Mouse (Mus musculus): ENCODE data around the gene Pirt.

Gene Pirt

DNA sequence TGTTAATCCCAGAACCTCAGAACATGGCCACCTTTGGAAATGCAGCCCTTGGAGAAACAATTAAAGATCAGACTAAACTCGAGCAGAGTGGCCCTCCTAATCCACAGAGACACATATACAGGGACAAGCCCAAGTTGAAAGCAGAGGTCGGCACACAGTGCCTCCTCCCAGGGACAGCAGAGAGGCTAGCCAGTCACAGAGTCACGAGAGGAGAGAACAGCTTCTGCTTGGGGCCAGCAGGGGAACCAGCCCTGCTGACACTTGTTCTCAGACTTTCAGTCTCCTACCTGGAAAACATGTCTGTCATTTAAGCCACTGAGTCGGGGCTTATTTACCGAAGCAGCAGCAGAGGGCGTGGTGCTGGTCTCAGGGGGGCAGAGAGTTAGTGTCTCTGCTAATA lies 34.7 kb downstream of the Pirt start:
- no peak for DNase-seq (ENCODE audit: low read depth)

DNA sequence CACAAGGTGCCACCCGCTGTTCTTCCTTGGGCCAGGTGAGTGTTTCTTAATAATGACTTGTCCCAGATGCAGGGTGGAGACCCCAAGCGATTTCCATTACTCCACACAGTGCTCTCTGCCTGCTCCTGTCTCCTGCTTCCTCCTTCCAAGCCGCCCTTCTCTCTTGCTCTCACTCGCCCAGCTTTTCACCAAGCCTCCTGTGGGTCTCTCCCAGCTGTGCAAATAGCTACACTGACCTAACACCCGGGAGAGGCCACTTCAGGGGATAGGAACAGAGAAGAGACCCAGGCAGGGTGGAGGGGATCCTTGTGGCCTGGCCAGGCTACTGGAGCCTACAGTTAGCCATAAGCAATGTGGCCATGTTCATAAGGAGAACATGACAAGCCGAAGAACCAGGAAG lies 35.1 kb downstream of the Pirt start:
- DNase-seq (ENCODE audit: low read depth) = no peak

DNA sequence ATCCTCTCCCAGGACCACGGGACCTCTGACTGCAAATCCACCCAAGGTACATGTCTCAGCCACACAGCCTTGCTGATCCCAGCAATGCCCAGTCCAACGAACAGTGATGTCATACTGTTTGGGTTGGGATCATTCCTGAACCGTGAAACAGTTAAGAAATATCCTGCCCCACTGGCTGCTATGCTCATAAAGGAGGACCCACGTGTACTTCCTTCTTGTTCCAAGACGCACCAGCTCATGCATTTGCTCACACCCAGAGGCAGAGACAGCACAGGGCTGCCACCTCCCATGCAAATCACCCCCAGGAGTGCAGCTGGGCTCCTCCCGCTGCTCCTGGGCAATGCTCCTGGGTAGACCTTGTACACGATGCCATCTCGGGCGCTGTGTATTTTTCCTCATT lies 44.5 kb downstream of the Pirt start, which contains the start of gene Tmem238l:
TSS of gene Tmem238l (plus strand) at position 336 of the 400 bp plus-strand sequence.
- no peak for DNase-seq (ENCODE audit: low read depth)

DNA sequence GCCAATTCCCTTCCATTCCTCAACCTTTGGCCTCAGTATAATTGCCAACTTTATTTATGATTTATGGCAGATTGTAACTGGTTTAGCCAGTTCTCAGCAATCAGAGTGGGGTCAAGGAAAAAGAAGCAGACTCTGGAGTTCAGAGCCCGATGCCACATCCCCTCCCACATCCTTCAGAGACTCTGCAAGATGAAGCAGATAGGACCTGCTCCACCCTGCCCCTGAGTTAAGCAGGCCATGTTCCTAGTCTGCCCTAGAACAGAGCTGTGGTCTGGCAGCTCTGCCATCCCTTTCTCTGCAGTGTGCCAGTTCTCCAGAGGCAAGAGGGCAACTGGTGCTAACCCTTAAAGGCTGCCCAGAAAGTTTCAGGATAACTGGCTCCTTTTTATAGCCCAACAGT lies 49.0 kb downstream of the Pirt start:
- DNase-seq (ENCODE audit: low read depth) = no peak

DNA sequence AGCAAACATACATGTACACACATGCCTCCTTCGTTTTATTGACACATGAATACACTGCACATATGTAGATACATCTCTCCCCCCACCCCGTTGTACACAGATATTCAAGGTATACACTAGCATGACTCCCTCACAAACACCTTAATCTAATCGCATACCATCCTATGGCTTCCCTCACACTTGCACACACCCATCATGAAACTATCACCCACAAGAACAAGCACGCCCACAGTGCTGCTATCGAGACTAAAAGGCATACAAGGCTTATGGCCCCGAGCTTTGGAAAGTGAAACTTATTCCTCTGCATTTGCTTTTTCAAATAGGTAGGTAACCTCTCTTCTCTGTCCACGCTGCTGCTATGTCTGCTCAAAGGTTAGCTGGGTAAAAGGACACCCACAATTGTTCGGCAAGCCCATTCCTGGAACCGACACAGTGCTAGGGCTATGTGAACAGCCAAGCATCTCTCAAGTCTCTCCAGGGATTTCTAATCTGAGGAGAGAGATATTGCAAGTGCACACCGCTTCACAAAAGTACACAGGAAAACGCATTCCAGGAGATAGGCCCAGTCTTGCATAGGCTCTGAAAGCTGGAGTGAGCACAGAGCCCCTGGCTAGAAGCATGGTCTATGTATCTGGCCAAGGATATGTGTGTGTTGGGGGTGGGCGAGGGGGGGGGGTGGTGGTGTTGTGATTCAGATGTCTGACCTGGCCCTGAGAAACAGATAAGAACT lies 49.8 kb downstream of the Pirt start:
- DNase-seq (ENCODE audit: low read depth) = no peak

DNA sequence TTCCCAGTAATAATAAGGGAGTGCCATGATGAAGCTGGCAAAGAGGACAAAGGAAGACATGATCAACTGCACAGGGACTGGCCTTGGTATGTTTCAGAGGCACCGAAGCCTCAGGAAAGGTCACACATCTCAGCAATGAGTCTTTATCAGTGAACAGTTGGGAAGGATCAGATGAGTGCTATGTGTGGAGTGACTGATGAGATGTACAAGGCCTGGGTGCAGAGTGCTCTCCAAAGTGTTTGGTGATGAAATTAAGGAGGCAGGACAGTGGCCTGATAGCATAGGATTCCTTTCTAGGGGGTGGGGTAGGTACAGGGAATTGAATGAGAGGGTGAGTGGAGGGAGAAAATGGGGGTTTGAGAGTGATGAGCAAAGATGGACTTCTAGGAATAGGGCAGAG lies 51.7 kb downstream of the Pirt start:
- DNase-seq (ENCODE audit: low read depth) = no peak

DNA sequence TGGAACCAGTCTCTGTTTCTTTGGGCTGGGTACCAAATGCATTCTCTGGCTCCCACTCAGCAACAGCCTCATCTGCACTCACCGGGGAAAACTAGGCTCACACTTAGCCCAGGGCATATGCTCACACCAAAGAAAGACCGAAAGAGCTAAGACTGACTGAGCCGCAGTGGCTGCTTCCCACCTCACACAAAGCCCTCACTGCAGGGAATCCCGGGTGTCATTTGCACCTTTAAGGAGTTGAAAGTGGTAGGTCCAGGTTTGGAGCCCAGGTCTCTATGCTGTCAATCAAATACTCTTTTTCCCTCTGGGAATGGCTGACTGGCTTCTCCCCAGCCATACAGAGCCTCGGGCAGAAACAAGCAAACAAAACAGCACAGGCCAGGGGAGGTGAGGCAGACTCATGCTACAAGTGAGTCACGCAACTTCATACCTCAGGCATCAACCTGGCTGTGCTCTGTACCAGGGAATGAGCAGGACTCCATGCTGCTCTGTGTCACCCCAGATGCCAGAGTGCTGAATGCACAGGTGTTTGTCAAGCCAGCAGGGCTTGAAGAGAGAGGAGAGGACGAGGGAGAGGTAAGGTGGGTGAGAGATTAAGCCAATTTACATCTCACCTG lies 54.8 kb downstream of the Pirt start:
- DNase-seq (ENCODE audit: low read depth) = no peak

DNA sequence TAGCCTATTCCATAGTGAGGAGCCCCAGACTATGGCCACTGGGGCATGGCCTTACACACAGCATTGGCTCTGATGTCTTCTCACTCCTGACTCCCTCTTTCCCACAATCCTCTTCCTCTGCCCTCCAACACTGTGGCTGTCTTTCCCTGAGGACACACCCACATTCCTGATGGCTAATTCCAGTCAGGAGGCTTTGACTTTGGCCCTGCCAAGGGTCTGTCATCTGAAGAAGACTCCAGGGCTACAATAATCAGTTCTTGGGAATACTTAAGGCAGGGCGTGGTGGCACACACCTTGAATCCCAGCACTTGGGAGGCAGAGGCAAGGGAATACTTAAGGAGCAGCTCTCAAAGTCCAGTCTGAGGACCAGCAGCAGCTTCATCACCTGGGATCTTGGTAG lies 56.8 kb downstream of the Pirt start:
- no peak for DNase-seq (ENCODE audit: low read depth)

DNA sequence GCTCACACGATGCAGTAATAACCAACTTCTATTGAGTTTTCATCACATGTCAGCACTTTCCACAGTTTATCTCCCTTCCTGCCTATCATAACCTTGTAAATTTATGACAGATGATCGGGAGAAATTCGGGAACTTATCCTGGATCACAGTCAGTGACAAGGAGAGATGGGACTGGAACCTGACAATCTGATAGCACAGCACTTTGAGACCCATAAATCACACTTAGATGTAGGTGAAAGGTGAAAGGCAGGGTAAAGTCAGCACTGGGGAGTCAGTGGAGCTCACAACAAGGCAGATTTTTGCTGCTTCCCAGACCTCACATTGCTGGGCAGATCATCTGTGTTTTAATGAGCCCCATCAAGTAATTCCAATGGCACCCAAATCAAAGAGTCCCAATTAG lies 61.7 kb downstream of the Pirt start:
- DNase-seq (ENCODE audit: low read depth) = no peak

DNA sequence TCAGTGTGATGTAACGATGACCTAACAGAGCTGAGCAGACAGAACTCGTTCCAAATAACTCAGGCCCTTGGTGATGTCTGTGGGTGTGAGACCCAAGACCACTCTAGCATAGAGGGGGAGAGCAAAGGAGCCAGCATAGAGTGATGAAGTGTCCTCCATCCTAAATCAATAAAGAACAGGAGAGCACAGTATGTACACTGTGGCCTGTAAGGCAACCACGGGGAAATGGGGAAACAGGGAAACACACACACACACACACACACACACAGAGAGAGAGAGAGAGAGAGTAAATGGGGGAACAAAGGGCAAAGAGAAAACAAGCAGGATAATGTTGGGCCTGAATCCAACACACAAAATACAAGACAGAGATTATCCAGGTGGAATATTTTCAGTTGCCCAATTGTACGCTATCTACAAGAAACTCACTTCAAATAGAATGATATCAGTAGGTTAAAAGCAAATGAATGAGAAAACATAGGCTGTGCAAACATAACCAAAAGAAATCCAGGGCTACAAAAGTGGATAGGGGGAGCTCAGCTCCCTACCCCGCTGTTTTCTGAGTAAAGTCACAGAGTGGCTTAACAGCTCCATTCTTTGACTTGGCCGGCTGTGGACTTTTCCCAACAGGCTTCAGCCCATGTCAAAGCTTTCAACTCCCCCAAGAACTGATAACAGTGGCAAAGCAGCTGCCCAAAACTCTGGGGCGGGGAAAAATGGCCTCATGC lies 64.0 kb downstream of the Pirt start:
- DNase-seq (ENCODE audit: low read depth) = no peak

Data from 416B (cell line).